Comparison of ENCODE assay signal across 8 mouse cellular contexts in the genomic region with DNA sequence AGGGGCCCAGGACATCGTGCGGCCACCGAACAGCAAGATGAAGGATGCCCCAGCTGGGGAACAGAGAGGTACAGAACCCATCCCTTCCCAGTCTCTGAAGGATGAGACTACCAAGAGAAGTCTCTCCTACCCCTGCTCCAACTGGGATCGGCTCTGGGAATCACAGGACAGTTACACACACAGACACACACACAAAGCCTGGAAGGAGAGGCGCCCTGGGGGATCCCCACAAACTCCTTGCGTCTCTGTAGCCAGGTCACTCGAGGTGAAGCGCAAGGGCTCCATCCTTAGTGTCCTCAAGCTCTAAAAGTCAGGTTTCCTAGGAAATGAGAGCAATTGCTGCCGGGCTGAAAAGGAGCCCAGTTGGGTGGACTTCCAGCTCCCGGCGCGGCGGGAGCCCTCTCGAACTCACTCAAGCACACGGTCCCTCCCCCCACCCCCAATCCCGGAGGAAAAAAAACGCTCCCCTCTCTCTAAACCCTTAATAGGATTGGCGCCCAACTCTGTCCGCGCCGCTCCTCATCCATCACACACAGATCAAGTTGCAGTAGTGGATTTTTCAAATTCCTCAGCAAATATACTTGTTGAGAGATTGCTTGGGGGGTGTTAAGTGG. TPM values are rescaled to one million over a fixed set of nuclear protein-coding genes. Genes with fewer than 3 reads are reported as not detected.
A peak's percentile ranks its signal among the peaks of the same experiment; 100 is the strongest.
DNase-seq lines count a peak whose midpoint lies in the region; ATAC-seq and TF ChIP-seq lines count a peak whose summit lies in the region.

No protein-coding gene starts in this region.

- H3K4me1 ChIP-seq in heart, embryonic 11.5 days (ENCODE audit: control insufficient read depth, insufficient read depth, low read length), result peaks cover 15% of the 10 kb centered on the region
- H3K4me1 ChIP-seq in heart, embryonic 16.5 days (ENCODE audit: control insufficient read depth, insufficient read depth, low read length), result peaks cover 23% of the 10 kb centered on the region

- H3K9ac ChIP-seq in heart, embryonic 11.5 days (ENCODE audit: low read depth, low read length), result peak overlapping the region; percentile 47
- peak overlapping the region; percentile 69 for H3K9ac ChIP-seq in heart, embryonic 16.5 days (ENCODE audit: low read length)

- no peaks in the 10 kb centered on the region for H3K36me3 ChIP-seq in heart, embryonic 11.5 days (ENCODE audit: control insufficient read depth, insufficient read depth, low read length)
- H3K36me3 ChIP-seq in heart, embryonic 16.5 days (ENCODE audit: control insufficient read depth, insufficient read depth), result no peaks in the 10 kb centered on the region

- no peak for TF ChIP-seq POLR2A in brain, embryonic 14.5 days (IDR thresholded peaks at IDR 0.05; ENCODE audit: borderline replicate concordance, extremely low read depth, insufficient read depth, insufficient read length, poor library complexity, severe bottlenecking)

- H3K27ac ChIP-seq in heart, embryonic 11.5 days (ENCODE audit: low read depth, low read length), result peak overlapping the region; percentile 60; the same call in 1 of the 2 replicates
- H3K27ac ChIP-seq in heart, embryonic 16.5 days (ENCODE audit: low read length), result peak overlapping the region; percentile 26

- DNase-seq in heart, adult 9 months (ENCODE audit: low spot score in 2 of 2), result no peak
- DNase-seq in brain, embryonic 14.5 days (ENCODE audit: low read depth), result peak; percentile 74
- peak; percentile 17 to 58 for DNase-seq in lung, postnatal 4 days
- no peak for DNase-seq in spleen, postnatal 36 days (ENCODE audit: low spot score in 2 of 2)
- DNase-seq in layer of hippocampus, adult 11-12 months (ENCODE audit: low spot score), result no peak
- DNase-seq in layer of hippocampus, postnatal 25 days (ENCODE audit: extremely low spot score in 1 of 2, low spot score in 1 of 2), result no peak

- peak overlapping the region; percentile 92 for H3K4me2 ChIP-seq in heart, embryonic 11.5 days
- peak overlapping the region; percentile 100 for H3K4me2 ChIP-seq in heart, embryonic 16.5 days (ENCODE audit: low read depth, low read length)

- peak overlapping the region; percentile 55 for H3K4me3 ChIP-seq in heart, embryonic 11.5 days (ENCODE audit: low read depth, low read length)
- peak overlapping the region; percentile 72 for H3K4me3 ChIP-seq in heart, embryonic 16.5 days (ENCODE audit: low read length)

- under 1% methylated on average over 21 of the region's 21 CpGs for WGBS in heart, embryonic 11.5 days (ENCODE audit: insufficient replicate concordance)
- WGBS in heart, embryonic 16.5 days, result 2% methylated on average over 21 of the region's 21 CpGs

- ATAC-seq in heart, embryonic 11.5 days (replicated peaks; ENCODE audit: insufficient number of reproducible peaks, low FRiP score, low TSS enrichment), result no peak
- ATAC-seq in heart, embryonic 16.5 days (replicated peaks; ENCODE audit: extremely low read depth, insufficient read depth, low FRiP score), result no peak

- no peak for TF ChIP-seq CTCF in brain, embryonic 14.5 days (IDR thresholded peaks at IDR 0.05; ENCODE audit: borderline replicate concordance, extremely low read depth, insufficient read depth, insufficient read length)

- no peaks in the 10 kb centered on the region for H3K9me3 ChIP-seq in heart, embryonic 11.5 days (replicated peaks; ENCODE audit: control insufficient read depth, low read length)
- H3K9me3 ChIP-seq in heart, embryonic 16.5 days (replicated peaks; ENCODE audit: control insufficient read depth, low read length), result no peaks in the 10 kb centered on the region

- peaks cover 26% of the 10 kb centered on the region for H3K27me3 ChIP-seq in heart, embryonic 11.5 days (ENCODE audit: control insufficient read depth, insufficient read depth, low read length)
- peaks cover 39% of the 10 kb centered on the region for H3K27me3 ChIP-seq in heart, embryonic 16.5 days (ENCODE audit: control insufficient read depth, insufficient read depth, low read length)

RNA-seq across cellular contexts. Expression of a gene that starts 1.4 kb away (rescaled TPM):
- 3.3 and 4.1 TPM in 2 replicates for polyA plus RNA-seq in heart, embryonic 11.5 days (2014; fragmentation: Nextera tagmentation; extraction: Ambion mirVana)
- polyA plus RNA-seq in brain, embryonic 14.5 days (2012; rRNA removed), result 6.4 and 8.3 TPM in 2 replicates
- 2.7 and 3.1 TPM in 2 replicates for polyA plus RNA-seq in heart, embryonic 16.5 days (2015; fragmentation: Nextera tagmentation; extraction: Ambion mirVana)
- 1 to 10 TPM; 3.4 to 4.1 TPM for total RNA-seq in layer of hippocampus, postnatal 25 days (2021)

Comparison
In these comparisons a context has a peak if more than half of its experiments do, and no peak if none do; other contexts are left out.
1. DNase-seq: peak in brain, embryonic 14.5 days (single experiment) and lung, postnatal 4 days (2 of 2); none in heart, adult 9 months (0 of 2), spleen, postnatal 36 days (0 of 2), layer of hippocampus, adult 11-12 months (single experiment) and layer of hippocampus, postnatal 25 days (0 of 2).